Mouse (Mus musculus) stomach, embryonic 16.5 days (tissue): ENCODE results near the gene Ptprr. TPM values are rescaled to one million over a fixed set of nuclear protein-coding genes. Genes with fewer than 3 reads are reported as not detected.
A peak's percentile ranks its signal among the peaks of the same experiment; 100 is the strongest.

Experiments
- ATAC-seq: fragments of 200-750 bp; cut with Nextera tagmentation; 2 replicates; pipeline ENCODE4 v1.8.0; 2017; ENCODE audit warnings: moderate number of reproducible peaks, moderate TSS enrichment; ENCODE audit not compliant: insufficient read depth, low FRiP score
- H3K27ac ChIP-seq: fragments of 300-500 bp; sonication (generic); 2 replicates; pipeline ENCODE4 v1.5.1; 2014; ENCODE audit warnings: low read length
- H3K27me3 ChIP-seq: fragments of 300-500 bp; sonication (generic); 2 replicates; pipeline ENCODE4 v1.6.1; 2014; ENCODE audit warnings: low read length, control low read depth, mixed read lengths; ENCODE audit not compliant: control insufficient read depth, insufficient read depth
- H3K36me3 ChIP-seq: fragments of 300-500 bp; sonication (generic); 2 replicates; pipeline ENCODE4 v1.6.1; 2014; ENCODE audit warnings: low read length; ENCODE audit not compliant: control insufficient read depth, insufficient read depth
- H3K4me1 ChIP-seq: fragments of 300-500 bp; sonication (generic); 2 replicates; pipeline ENCODE4 v1.6.1; 2014; ENCODE audit warnings: low read length, control low read depth, mixed read lengths; ENCODE audit not compliant: control insufficient read depth, insufficient read depth
- H3K4me2 ChIP-seq: fragments of 300-500 bp; sonication (generic); 2 replicates; pipeline ENCODE4 v1.6.1; 2014; ENCODE audit warnings: low read depth, low read length, mixed read lengths
- H3K4me3 ChIP-seq: fragments of 300-500 bp; sonication (generic); replicated peaks from 2 replicates; pipeline ENCODE4 v1.5.1; 2014; ENCODE audit warnings: mild to moderate bottlenecking, low read length
- H3K9ac ChIP-seq: fragments of 300-500 bp; sonication (generic); 2 replicates; pipeline ENCODE4 v1.6.1; 2014; ENCODE audit warnings: low read length
- H3K9me3 ChIP-seq: fragments of 300-500 bp; sonication (generic); replicated peaks from 2 replicates; pipeline ENCODE4 v1.6.1; 2016; ENCODE audit warnings: low read length, control low read depth; ENCODE audit not compliant: control insufficient read depth
- WGBS: fragments of 180-500 bp; shearing (Covaris S2); extraction: QIAGEN DNeasy Blood & Tissue Kit; methylation state at CpG from one replicate; pipeline ENCODE4 v1.1.7; 2014; 5-methylcytosine and 5-hydroxymethylcytosine counted together
- polyA plus RNA-seq: library from polyadenylated mRNA; unstranded; fragments of >200 nt; fragmentation: Nextera tagmentation; extraction: Ambion mirVana; gene quantifications from 2 replicates; pipeline ENCODE4 v1.2.1, GENCODE M21; 2015

Gene Ptprr
- polyA plus RNA-seq, 1 experiment from 2014 or later = 2.3 TPM

DNA sequence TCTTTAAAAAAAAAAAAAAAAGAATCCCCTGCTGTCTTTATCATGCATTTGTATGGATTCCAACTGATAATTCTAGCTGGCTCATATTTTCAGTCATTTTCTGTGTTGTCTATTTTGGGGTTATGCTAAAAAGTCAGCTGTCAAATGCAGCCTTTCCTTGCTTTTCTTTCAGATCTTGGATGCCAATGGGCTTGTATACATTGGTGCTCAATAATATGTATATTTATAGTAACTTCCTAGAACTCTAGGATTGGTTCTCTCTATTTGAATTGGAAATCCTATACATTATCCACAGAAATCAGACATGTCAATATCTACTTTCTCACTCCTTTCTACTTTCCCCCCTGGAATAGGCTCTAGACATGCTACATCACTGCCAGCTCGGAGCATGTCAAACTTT, 90.7 kb downstream of the Ptprr start:
- WGBS = 84% methylated on average over 1 of the region's 1 CpGs
- no peaks in the 10 kb centered on the region for H3K4me1 ChIP-seq
- no peak overlapping the region for H3K4me3 ChIP-seq
- H3K27ac ChIP-seq = no peak overlapping the region
- ATAC-seq = no peak
- no peak overlapping the region for H3K4me2 ChIP-seq
- no peak overlapping the region for H3K9ac ChIP-seq
- H3K36me3 ChIP-seq = no peaks in the 10 kb centered on the region
- H3K27me3 ChIP-seq = no peaks in the 10 kb centered on the region
- peaks cover 7% of the 10 kb centered on the region for H3K9me3 ChIP-seq

GRCm38 (mm10) chr10:116112868-116113267, 94.9 kb downstream of the Ptprr start:
- Histone ChIP-seq H3K36me3 (no peaks in the 10 kb centered on the region), H3K27ac (no peak overlapping the region), H3K9me3 (peaks cover 8% of the 10 kb centered on the region), H3K4me1 (no peaks in the 10 kb centered on the region), H3K4me3 (no peak overlapping the region), H3K27me3 (no peaks in the 10 kb centered on the region), H3K4me2 (no peak overlapping the region), H3K9ac (no peak overlapping the region)
- ATAC-seq = no peak
- WGBS = 94% methylated on average over 11 of the region's 11 CpGs

GRCm38 (mm10) chr10:116113867-116114474, 96.0 kb downstream of the Ptprr start, which contains the start of gene 4933416C03Rik:
Gene 4933416C03Rik (minus strand): TSS chr10:116113917.
- WGBS = 93% methylated on average over 39 of the region's 39 CpGs
- Histone ChIP-seq H3K4me2 (no peak within 1 kb of the TSS), H3K4me3 (no peak within 1 kb of the TSS), H3K4me1 (no peaks in the 10 kb centered on the region), H3K27me3 (no peaks in the 10 kb centered on the region), H3K36me3 (no peaks in the 10 kb centered on the region), H3K9me3 (peaks cover 8% of the 10 kb centered on the region), H3K27ac (no peak within 1 kb of the TSS), H3K9ac (no peak within 1 kb of the TSS)
- ATAC-seq = no peak

DNA sequence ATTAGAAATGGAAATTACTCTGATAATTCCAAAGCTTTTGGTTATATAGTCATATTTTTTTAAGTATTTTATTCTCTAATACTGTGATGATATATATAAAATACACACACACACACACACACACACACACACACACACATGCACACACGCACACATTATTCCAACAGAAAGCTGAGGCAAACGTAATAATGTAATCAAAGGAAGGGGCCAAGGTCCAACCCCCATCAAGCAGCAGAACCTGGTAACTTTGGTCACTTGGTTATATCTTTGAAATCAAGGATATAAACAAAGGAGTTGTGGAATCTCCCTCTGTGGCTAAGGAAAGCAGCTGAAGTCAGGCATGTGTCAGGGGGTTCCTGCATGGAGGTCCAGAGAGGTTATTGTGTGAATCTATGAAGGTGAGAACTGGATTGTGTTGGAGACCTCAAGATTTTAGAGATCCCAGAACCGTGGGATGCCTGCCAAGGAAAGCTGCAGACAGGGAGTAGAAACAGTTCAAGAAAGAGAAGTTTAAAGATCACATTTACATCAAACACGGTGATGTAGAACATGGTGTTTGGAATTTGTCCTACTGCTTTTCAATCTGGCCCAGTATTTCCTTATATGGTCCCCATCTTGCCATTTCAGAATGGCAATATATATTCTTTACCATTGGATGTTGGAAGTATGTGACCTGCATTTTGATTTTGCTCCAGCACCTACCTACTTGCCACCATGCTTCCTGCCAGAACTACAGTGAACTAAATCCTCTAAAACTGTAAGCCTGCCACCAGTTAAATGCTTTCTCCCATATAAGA, 98.1 kb downstream of the Ptprr start:
- no peaks in the 10 kb centered on the region for H3K36me3 ChIP-seq
- WGBS = 38% methylated on average over 4 of the region's 4 CpGs
- H3K4me2 ChIP-seq = no peak overlapping the region
- no peaks in the 10 kb centered on the region for H3K4me1 ChIP-seq
- peaks cover 8% of the 10 kb centered on the region for H3K9me3 ChIP-seq
- no peaks in the 10 kb centered on the region for H3K27me3 ChIP-seq
- peak overlapping the region; percentile 19; the same call in 1 of the 2 replicates for H3K27ac ChIP-seq
- no peak for ATAC-seq
- H3K4me3 ChIP-seq = no peak overlapping the region
- no peak overlapping the region for H3K9ac ChIP-seq

- no peak overlapping the region for H3K27ac ChIP-seq
- H3K4me2 ChIP-seq = no peak overlapping the region
- peaks cover 8% of the 10 kb centered on the region for H3K9me3 ChIP-seq
- no peak overlapping the region for H3K9ac ChIP-seq
- H3K4me3 ChIP-seq = no peak overlapping the region
- no peaks in the 10 kb centered on the region for H3K36me3 ChIP-seq
- no peaks in the 10 kb centered on the region for H3K27me3 ChIP-seq
- 62% methylated on average over 8 of the region's 8 CpGs for WGBS
- no peak for ATAC-seq
- H3K4me1 ChIP-seq = no peaks in the 10 kb centered on the region
Measured at GRCm38 (mm10) chr10:116117060-116117459, 99.0 kb downstream of the Ptprr start.

- Histone ChIP-seq H3K27me3 (no peaks in the 10 kb centered on the region), H3K36me3 (no peaks in the 10 kb centered on the region), H3K4me3 (no peak overlapping the region), H3K4me2 (no peak overlapping the region), H3K9ac (no peak overlapping the region), H3K27ac (no peak overlapping the region), H3K9me3 (no peaks in the 10 kb centered on the region), H3K4me1 (no peaks in the 10 kb centered on the region)
- ATAC-seq = no peak
- WGBS = 80% methylated on average over 2 of the region's 2 CpGs
Measured at GRCm38 (mm10) chr10:116121463-116121862, 103.5 kb downstream of the Ptprr start.

DNA sequence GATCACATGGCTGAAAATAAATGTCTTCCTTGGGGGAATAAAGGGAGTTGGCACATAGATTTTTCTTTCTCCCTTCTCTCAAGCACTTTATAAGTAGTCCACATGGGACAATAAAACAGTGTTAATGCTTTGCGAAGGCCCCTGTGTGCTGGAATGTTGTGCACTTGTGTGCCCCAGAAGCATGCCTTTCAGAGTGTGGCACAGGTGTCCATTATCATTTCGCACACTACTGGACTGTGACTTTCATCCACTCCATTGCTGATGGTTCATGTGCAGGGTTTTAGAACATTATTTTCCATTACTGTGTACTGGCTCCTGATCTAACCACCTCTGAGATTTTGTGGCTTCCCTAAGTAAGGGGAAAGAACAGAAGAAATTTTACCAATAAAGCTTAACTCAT, 105.8 kb downstream of the Ptprr start:
- H3K4me3 ChIP-seq = no peak overlapping the region
- H3K4me1 ChIP-seq = no peaks in the 10 kb centered on the region
- H3K27ac ChIP-seq = no peak overlapping the region
- H3K9me3 ChIP-seq = no peaks in the 10 kb centered on the region
- no peaks in the 10 kb centered on the region for H3K27me3 ChIP-seq
- H3K4me2 ChIP-seq = no peak overlapping the region
- ATAC-seq = no peak
- 86% methylated on average over 2 of the region's 2 CpGs for WGBS
- H3K36me3 ChIP-seq = no peaks in the 10 kb centered on the region
- H3K9ac ChIP-seq = no peak overlapping the region

- ATAC-seq = no peak
- WGBS = 54% methylated on average over 5 of the region's 5 CpGs
- Histone ChIP-seq H3K9me3 (no peaks in the 10 kb centered on the region), H3K4me3 (no peak overlapping the region), H3K27ac (no peak overlapping the region), H3K4me2 (no peak overlapping the region), H3K9ac (no peak overlapping the region), H3K27me3 (no peaks in the 10 kb centered on the region), H3K36me3 (no peaks in the 10 kb centered on the region), H3K4me1 (no peaks in the 10 kb centered on the region)
Measured at GRCm38 (mm10) chr10:116125364-116125763, 107.4 kb downstream of the Ptprr start.

GRCm38 (mm10) chr10:116130401-116130800, 112.4 kb downstream of the Ptprr start:
- no peaks in the 10 kb centered on the region for H3K27me3 ChIP-seq
- WGBS = 76% methylated on average over 3 of the region's 3 CpGs

More at GRCm38 (mm10) chr10:116130401-116130800, 112.4 kb downstream of the Ptprr start:
- Histone ChIP-seq H3K9me3 (no peaks in the 10 kb centered on the region), H3K9ac (no peak overlapping the region), H3K4me2 (no peak overlapping the region), H3K27ac (no peak overlapping the region), H3K4me3 (no peak overlapping the region), H3K4me1 (no peaks in the 10 kb centered on the region), H3K36me3 (no peaks in the 10 kb centered on the region)
- no peak for ATAC-seq
